Mouse (Mus musculus) kidney, postnatal 0 days (tissue): ENCODE results near the gene Usp24. TPM values are rescaled to one million over a fixed set of nuclear protein-coding genes. Genes with fewer than 3 reads are reported as not detected.

Experiments used
- ATAC-seq: fragments of 200-750 bp; cut with Nextera tagmentation; replicated peaks from 2 replicates; pipeline ENCODE4 v1.8.0; 2017; ENCODE audit warnings: low read depth, moderate number of reproducible peaks, moderate TSS enrichment, moderate library complexity; ENCODE audit not compliant: low FRiP score
- DNase-seq: peaks from one replicate; pipeline ENCODE4 v3.0.0-alpha.2; 2016; ENCODE audit warnings: low spot score
- H3K27ac ChIP-seq: fragments of 300-500 bp; sonication (generic); 2 replicates; pipeline ENCODE4 v1.5.1; 2014; ENCODE audit warnings: mild to moderate bottlenecking
- H3K27me3 ChIP-seq: fragments of 300-500 bp; sonication (generic); 2 replicates; pipeline ENCODE4 v1.6.1; 2014; ENCODE audit warnings: low read length, mixed read lengths; ENCODE audit not compliant: insufficient read depth
- H3K36me3 ChIP-seq: fragments of 300-500 bp; sonication (generic); 2 replicates; pipeline ENCODE4 v1.6.1; 2014; ENCODE audit warnings: low read length, mixed read lengths; ENCODE audit not compliant: insufficient read depth
- H3K4me1 ChIP-seq: fragments of 300-500 bp; sonication (generic); replicated peaks from 2 replicates; pipeline ENCODE4 v1.6.1; 2014; ENCODE audit warnings: antibody characterized with exemption, low read length, mixed read lengths; ENCODE audit not compliant: insufficient read depth
- H3K4me2 ChIP-seq: fragments of 300-500 bp; sonication (generic); 2 replicates; pipeline ENCODE4 v1.6.1; 2014; ENCODE audit warnings: mild to moderate bottlenecking, low read length, moderate library complexity, mixed read lengths
- H3K4me3 ChIP-seq: fragments of 300-500 bp; sonication (generic); replicated peaks from 2 replicates; pipeline ENCODE4 v1.5.1; 2014; ENCODE audit warnings: low read depth, low read length
- H3K9ac ChIP-seq: fragments of 300-500 bp; sonication (generic); 2 replicates; pipeline ENCODE4 v1.6.1; 2014; ENCODE audit warnings: low read depth, low read length
- H3K9me3 ChIP-seq: fragments of 300-500 bp; sonication (generic); replicated peaks from 2 replicates; pipeline ENCODE4 v1.6.1; 2016; ENCODE audit warnings: low read length, inconsistent platforms, mixed read lengths
- CTCF ChIP-seq: IDR thresholded peaks from 2 replicates; pipeline ENCODE4 v1.5.1; 2016; ENCODE audit warnings: antibody characterized with exemption, low read depth, mild to moderate bottlenecking, moderate library complexity
- WGBS: fragments of 180-500 bp; shearing (Covaris S2); extraction: QIAGEN DNeasy Blood & Tissue Kit; methylation state at CpG from one replicate; pipeline ENCODE4 v1.1.7; 2014; 5-methylcytosine and 5-hydroxymethylcytosine counted together
- polyA plus RNA-seq: library from polyadenylated mRNA; unstranded; fragments of >200 nt; fragmentation: Nextera tagmentation; extraction: Ambion mirVana; gene quantifications from 2 replicates; pipeline ENCODE4 v1.2.1, GENCODE M21; 2015

Gene Usp24
- polyA plus RNA-seq, 1 experiment from 2014 or later = 12.2 TPM

GRCm38 (mm10) chr4:106443182-106443581 is 127.2 kb downstream of the Usp24 start:
- no peak overlapping the region for H3K27ac ChIP-seq
- H3K4me3 ChIP-seq = no peak overlapping the region
- H3K9me3 ChIP-seq = no peaks in the 10 kb centered on the region
- no peaks in the 10 kb centered on the region for H3K4me1 ChIP-seq
- no peak overlapping the region for H3K4me2 ChIP-seq
- no peak; the same call in 1 of the 2 replicates for TF ChIP-seq CTCF
- H3K9ac ChIP-seq = no peak overlapping the region
- H3K27me3 ChIP-seq = no peaks in the 10 kb centered on the region
- 80% methylated on average over 6 of the region's 6 CpGs for WGBS
- DNase-seq (no peak), ATAC-seq (no peak)
- peaks cover 25% of the 10 kb centered on the region for H3K36me3 ChIP-seq

- DNase-seq = no peak
- no peak for TF ChIP-seq CTCF
- H3K9me3 ChIP-seq = no peaks in the 10 kb centered on the region
- no peaks in the 10 kb centered on the region for H3K4me1 ChIP-seq
- no peak overlapping the region for H3K27ac ChIP-seq
- H3K4me3 ChIP-seq = no peak overlapping the region
- no peak overlapping the region for H3K4me2 ChIP-seq
- no peak for ATAC-seq
- no peaks in the 10 kb centered on the region for H3K36me3 ChIP-seq
- no peaks in the 10 kb centered on the region for H3K27me3 ChIP-seq
- no peak overlapping the region for H3K9ac ChIP-seq
- 86% methylated on average over 8 of the region's 8 CpGs for WGBS
Observed at GRCm38 (mm10) chr4:106449306-106449705, 133.3 kb downstream of the Usp24 start.

- 55% methylated on average over 7 of the region's 7 CpGs for WGBS
- DNase-seq = no peak
Observed at GRCm38 (mm10) chr4:106452401-106452800, 136.4 kb downstream of the Usp24 start.

GRCm38 (mm10) chr4:106453108-106453507 is 137.1 kb downstream of the Usp24 start:
- no peak for TF ChIP-seq CTCF
- H3K36me3 ChIP-seq = no peaks in the 10 kb centered on the region
- no peaks in the 10 kb centered on the region for H3K9me3 ChIP-seq
- H3K9ac ChIP-seq = no peak overlapping the region
- no peaks in the 10 kb centered on the region for H3K4me1 ChIP-seq
- no peak overlapping the region for H3K4me2 ChIP-seq
- no peak overlapping the region for H3K4me3 ChIP-seq
- WGBS = 91% methylated on average over 5 of the region's 5 CpGs
- H3K27me3 ChIP-seq = no peaks in the 10 kb centered on the region
- H3K27ac ChIP-seq = no peak overlapping the region
- no peak for ATAC-seq
- DNase-seq = no peak

More at GRCm38 (mm10) chr4:106452401-106452800, 136.4 kb downstream of the Usp24 start:
- Histone ChIP-seq H3K4me3 (no peak overlapping the region), H3K4me2 (no peak overlapping the region), H3K27me3 (no peaks in the 10 kb centered on the region), H3K27ac (no peak overlapping the region), H3K9me3 (no peaks in the 10 kb centered on the region), H3K36me3 (no peaks in the 10 kb centered on the region), H3K9ac (no peak overlapping the region), H3K4me1 (no peaks in the 10 kb centered on the region)
- ATAC-seq = no peak
- TF ChIP-seq CTCF = no peak

- no peaks in the 10 kb centered on the region for H3K9me3 ChIP-seq
- H3K36me3 ChIP-seq = no peaks in the 10 kb centered on the region
- H3K27ac ChIP-seq = no peak overlapping the region
- H3K27me3 ChIP-seq = no peaks in the 10 kb centered on the region
- no peak for TF ChIP-seq CTCF
- H3K4me1 ChIP-seq = no peaks in the 10 kb centered on the region
- ATAC-seq = no peak
- 77% methylated on average over 4 of the region's 4 CpGs for WGBS
- no peak overlapping the region for H3K4me3 ChIP-seq
- no peak overlapping the region for H3K9ac ChIP-seq
- no peak overlapping the region for H3K4me2 ChIP-seq
- DNase-seq = no peak
Observed at GRCm38 (mm10) chr4:106453516-106453915, 137.5 kb downstream of the Usp24 start.

- H3K4me1 ChIP-seq = no peaks in the 10 kb centered on the region
- no peak overlapping the region for H3K9ac ChIP-seq
- no peak overlapping the region for H3K4me3 ChIP-seq
- no peaks in the 10 kb centered on the region for H3K27me3 ChIP-seq
- no peak for TF ChIP-seq CTCF
- H3K9me3 ChIP-seq = no peaks in the 10 kb centered on the region
- no peak overlapping the region for H3K27ac ChIP-seq
- 91% methylated on average over 7 of the region's 7 CpGs for WGBS
- no peak overlapping the region for H3K4me2 ChIP-seq
- no peaks in the 10 kb centered on the region for H3K36me3 ChIP-seq
- DNase-seq (no peak), ATAC-seq (no peak)
Observed at GRCm38 (mm10) chr4:106454541-106454940, 138.5 kb downstream of the Usp24 start.

- Histone ChIP-seq H3K27me3 (peaks cover 16% of the 10 kb centered on the region), H3K9ac (no peak overlapping the region), H3K4me1 (no peaks in the 10 kb centered on the region; the same call in 1 of the 2 replicates), H3K4me3 (no peak overlapping the region), H3K36me3 (no peaks in the 10 kb centered on the region), H3K9me3 (no peaks in the 10 kb centered on the region), H3K27ac (no peak overlapping the region), H3K4me2 (no peak overlapping the region)
- no peak for ATAC-seq
- no peak for DNase-seq
- no peak for TF ChIP-seq CTCF
- WGBS = 79% methylated on average over 9 of the region's 9 CpGs
Observed at GRCm38 (mm10) chr4:106462016-106462415, 146.0 kb downstream of the Usp24 start.
